Mouse (Mus musculus) cerebellum, adult 8-10 months (tissue): Measurements from ENCODE around the gene Eaf2.

Experiments used
- DNase-seq: peaks from one replicate; pipeline ENCODE4 v3.0.0; 2022

Eaf2 gene

DNA sequence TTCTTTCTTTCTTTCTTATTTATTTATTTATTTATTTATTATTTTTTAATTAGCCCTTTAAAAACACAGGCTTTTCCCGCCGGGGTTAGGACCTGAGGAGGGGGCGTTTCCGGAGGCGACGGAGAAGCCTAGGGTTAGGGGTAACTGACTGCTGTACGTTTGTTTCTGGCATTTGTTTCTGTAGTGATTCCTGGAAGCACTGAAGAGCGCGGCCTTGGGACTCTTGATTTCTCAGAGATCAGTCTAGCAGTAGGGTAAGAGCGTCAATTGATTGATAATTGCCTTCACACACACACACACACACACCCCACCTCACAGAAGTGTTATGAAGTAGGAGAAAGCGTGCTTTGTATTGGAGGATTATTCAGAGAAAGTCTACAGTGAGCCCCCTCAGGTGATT is 46.0 kb downstream of the Eaf2 start:
- DNase-seq, result peak; percentile 11

DNA sequence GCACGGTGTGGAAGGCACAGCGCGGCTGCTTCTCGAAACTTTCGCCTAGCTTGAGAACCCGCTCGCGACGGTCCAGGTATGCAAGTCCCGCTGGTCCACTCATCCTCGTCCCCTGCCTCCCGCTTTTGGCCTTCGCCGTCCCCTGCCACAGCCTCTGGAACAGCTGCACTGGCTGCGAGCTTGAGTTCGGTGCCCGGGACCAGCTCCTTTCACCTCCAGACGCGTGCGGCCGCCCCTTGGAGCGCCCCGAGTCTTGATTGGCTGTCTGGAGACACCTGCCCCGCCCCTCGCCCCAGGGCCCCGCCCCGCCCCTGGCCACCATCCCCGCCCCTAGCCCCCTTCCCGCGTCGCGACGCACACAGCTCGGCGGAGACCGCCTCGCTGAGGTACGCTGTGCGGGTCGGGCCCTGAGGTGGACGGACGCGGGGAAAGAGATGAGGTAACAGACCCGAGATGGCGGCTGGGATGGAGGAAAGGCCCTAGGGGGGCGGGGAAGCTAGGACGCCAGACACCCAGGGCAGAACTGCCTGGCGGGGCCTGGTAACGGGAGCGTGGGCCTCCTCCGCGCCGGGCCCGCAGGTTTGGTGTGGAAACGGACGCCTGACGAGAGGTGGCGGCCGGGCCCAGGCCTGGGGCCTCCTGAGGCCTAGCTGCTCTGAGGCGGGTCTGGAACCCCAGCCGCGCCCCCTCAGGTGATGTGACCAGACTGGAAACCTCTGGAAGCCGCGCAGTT is 46.6 kb downstream of the Eaf2 start, which contains the start of gene Iqcb1:
Iqcb1 (plus strand) TSS at position 332 of the 733 bp plus-strand sequence.
- peak; percentile 77 for DNase-seq

DNA sequence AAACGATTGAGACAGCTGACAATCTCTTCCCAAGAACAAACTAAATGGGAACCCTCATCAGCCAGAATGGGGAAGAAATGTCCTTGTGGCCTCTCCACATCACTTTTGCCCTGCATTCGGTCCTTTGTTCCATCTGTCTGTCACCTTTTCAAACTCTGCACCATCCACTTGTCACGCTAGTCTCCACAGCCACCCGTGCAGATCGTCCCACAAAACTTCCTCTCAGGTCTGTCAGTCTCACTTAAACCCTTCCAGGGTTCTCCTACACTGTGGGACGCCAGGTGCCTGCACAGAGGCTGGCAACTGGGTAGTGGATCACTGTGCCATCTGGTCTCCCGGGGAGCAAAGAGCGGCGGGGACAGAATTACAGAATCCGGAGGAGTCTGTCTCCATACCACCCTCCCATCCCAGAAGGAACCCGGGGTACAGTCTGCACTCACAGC is 47.2 kb downstream of the Eaf2 start:
- no peak for DNase-seq

- DNase-seq, result no peak
Observed at GRCm38 (mm10) chr16:36821474-36821873, 53.3 kb downstream of the Eaf2 start.

DNA sequence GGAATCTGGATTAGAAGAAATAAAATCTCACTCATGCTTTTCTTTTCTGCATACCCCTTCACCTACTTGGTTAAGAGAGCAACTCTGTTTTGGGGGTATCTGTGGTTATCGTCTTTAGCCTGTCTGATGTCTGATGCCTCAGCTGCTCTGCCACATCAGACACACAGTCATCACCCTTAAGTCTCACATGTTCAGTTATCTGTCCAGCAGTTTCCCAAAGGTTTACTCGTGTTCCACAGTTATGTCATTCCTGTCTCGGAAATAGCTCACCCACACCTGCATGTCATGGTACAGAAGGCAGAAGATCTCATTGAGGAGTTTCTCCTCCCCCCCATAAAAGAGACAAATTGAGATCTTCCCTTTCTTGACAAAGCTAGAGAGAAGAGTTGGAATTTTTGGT is 54.1 kb downstream of the Eaf2 start:
- DNase-seq, result no peak

DNA sequence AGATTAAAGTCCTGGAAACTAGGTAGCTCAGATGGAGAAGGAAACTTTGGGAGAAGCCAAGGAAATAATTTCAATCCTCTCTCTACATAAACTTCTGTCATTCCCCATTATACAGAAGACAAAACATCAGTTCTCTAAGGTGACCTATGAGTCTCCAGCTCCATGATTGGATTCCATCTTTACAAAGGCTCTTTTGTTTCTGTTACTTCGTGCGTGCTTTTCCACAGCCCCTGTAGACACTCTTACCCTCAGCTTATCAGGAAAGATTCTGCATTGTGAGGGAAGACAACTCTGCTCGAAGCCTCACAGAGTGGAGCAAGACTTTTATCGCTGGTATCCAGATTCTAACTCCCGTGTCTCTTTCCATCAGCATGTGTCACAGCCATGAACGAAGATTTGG is 54.8 kb downstream of the Eaf2 start:
- DNase-seq, result no peak

DNA sequence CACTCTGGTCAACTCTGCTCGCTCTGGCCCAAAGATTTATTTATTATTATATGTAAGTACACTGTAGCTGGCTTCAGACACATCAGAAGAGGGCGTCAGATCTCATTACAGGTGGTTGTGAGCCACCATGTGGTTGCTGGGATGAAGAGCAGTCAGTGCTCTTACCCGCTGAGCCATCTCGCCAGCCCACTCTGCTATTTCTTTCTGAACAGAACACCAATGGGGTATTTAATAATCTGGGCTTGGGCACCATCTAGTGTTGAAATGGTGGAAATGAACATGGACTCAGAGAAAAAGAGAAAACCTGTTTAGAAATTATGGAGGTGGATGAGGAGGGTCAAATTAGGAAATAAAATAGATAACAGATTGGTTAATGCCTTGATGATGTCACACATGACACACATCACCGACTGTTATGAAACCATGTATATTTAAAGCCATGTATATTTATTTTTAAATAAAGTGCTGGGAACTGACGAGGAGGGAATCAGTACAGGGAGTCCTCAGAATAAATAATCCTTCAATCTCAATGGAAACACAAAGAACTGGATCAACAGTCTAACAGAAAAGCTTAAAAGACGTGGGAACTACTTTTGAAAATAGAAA is 57.4 kb downstream of the Eaf2 start:
- DNase-seq, result peak; percentile 49

DNA sequence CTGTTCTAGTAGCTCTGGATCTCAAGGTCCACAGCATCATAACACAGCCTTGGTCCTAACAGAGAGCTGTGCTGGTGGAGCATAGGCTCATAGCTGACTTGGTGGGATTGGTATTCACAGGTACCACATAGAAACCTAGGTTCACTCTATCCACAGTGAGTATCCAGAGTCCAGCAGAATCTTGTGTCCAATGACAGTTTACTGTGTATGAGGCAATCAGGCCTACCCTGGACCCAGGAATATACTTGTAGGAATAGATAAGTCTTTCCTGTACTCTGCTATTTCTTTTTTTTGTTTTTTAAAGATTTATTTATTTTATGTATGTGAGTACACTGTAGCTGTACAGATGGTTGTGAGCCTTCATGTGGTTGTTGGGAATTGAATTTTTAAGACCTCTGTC is 57.9 kb downstream of the Eaf2 start:
- DNase-seq, result no peak

DNA sequence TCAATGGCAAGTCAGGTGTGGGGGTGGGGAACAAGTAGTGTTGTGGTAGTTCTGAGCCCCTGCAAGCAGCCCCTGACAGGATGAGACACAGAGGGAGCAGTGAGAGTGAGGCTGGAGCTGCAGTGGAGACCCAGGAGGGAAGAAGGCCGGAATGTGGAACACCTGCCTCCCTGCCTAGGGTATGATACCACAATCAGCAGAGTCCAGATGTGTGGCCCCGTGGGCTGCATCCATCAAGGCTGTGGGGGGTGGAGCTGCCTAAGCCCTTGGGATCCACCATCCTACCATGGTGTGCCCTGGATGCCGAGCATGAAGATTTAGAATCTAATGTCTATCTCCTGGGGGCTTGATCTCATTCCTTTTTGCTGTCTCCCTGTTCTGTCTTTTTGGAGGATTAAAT is 61.1 kb downstream of the Eaf2 start:
- no peak for DNase-seq

DNA sequence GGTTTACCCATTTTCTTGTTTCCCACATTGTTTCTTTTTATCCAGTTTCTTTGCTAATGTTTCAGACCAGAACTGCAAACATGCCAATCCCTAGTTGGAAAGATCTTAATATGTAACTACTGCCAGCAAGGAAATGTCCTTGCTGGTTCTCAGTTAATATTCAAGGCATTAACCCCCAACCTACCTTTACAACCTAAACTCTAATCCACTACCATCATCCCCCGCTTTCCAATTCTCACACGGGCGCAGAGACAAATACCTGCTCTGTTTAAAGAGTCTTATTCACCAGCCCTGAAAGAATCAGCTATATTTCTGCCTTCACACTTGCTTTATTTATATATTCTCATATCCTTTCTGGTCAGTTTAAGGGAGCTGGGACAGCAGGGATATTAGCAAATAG is 66.2 kb downstream of the Eaf2 start:
- DNase-seq, result no peak

GRCm38 (mm10) chr16:36802361-36802760 is 72.4 kb downstream of the Eaf2 start:
- DNase-seq, result no peak

GRCm38 (mm10) chr16:36798334-36798733 is 76.5 kb downstream of the Eaf2 start:
- DNase-seq, result no peak

- DNase-seq, result no peak
Observed at GRCm38 (mm10) chr16:36794976-36795375, 79.8 kb downstream of the Eaf2 start.

DNA sequence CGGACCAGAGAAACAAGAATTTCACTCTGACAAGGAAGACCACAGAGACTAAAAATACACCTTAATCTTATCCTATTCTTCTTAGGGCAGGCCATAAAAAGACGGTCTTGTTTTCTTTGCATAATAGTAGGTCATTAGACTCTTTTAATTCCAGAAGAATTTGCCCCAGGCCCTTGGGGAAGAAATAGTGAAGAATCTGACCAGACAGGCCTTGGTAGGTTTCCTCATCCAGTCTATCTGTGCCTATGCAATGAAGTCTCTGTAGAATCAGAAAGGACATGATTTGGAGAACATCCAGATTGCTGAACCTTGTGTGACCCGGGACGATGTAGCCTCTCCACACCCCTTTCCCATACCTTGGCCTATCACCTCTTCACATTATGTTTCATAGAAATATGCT is 84.6 kb downstream of the Eaf2 start:
- DNase-seq, result no peak

GRCm38 (mm10) chr16:36786466-36786865 is 88.3 kb downstream of the Eaf2 start:
- no peak for DNase-seq

GRCm38 (mm10) chr16:36784594-36785313 is 90.0 kb downstream of the Eaf2 start, which contains the start of gene Slc15a2:
Gene Slc15a2 (minus strand): TSS chr16:36784962.
- DNase-seq, result no peak

GRCm38 (mm10) chr16:36784146-36784545 is 90.7 kb downstream of the Eaf2 start:
- DNase-seq, result no peak

- DNase-seq, result no peak
Observed at GRCm38 (mm10) chr16:36775658-36776057, 99.1 kb downstream of the Eaf2 start.

GRCm38 (mm10) chr16:36772996-36773395 is 101.8 kb downstream of the Eaf2 start:
- DNase-seq, result no peak

DNA sequence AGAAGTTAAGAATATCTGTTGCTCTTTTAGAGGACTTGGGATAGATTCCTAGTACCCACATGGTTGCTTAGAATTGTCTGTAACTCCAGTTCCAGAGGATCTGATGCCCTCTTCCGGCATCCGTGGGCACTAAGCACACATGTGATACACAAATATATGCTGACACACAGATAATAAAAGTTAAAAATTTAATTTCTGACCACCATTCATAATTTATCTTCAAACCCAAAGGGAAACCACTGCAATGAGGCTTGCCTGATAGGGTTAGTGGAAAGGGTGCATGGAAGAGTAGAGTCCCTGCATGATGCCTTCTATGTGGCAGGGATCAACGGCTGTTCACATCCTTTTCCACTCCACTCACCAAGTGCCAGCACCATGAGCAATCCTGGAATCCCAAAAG is 103.1 kb downstream of the Eaf2 start:
- no peak for DNase-seq

DNA sequence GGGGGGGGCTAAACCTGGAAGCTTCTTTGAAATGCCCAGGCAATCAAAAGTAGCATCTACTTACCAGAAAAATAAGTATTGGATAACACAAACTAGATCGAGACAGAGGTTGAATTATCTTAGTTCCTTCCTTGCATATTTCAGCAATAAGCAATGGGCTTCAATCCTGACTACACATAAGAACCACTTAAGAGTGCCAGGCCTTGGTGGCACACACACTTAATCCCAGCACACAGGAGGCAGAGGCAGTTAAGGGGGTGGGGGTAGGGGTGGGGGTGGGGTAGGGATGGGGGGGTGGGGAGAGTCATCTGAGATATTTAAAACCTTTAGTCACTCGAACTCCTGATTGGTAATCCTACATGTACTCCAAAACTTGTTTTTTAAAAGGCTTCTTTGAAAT is 103.6 kb downstream of the Eaf2 start:
- no peak for DNase-seq

GRCm38 (mm10) chr16:36770830-36771229 is 104.0 kb downstream of the Eaf2 start:
- no peak for DNase-seq

GRCm38 (mm10) chr16:36770191-36770771 is 104.5 kb downstream of the Eaf2 start:
- no peak for DNase-seq

DNA sequence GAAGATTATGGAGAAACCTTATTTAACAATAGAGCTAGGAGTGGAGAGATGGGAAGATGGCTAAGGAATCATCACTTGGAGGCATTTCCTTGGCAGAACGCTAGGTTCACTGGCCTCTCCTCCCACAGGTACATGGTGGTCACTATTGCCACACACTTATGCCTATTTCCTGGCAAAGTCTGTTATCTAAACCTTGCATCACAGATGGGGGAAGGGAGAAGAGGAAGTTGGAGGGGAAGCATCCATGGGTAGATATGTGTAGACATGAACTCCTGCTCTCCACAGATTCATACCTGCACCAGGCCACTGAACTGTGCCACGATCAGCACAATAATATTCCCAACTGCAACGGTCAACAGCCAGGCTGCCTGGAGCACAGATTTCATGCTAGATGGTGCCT is 122.8 kb downstream of the Eaf2 start:
- no peak for DNase-seq
